Mouse (Mus musculus): ENCODE data around the gene Lap3.
A peak's percentile ranks its signal among the peaks of the same experiment; 100 is the strongest.

Lap3 gene

GRCm38 (mm10) chr5:45496479-45496878 is 3.3 kb downstream of the Lap3 start:
- DNase-seq: no peak

GRCm38 (mm10) chr5:45496930-45497550 is 3.9 kb downstream of the Lap3 start:
- no peak for DNase-seq

GRCm38 (mm10) chr5:45497564-45497963 is 4.4 kb downstream of the Lap3 start:
- DNase-seq: no peak

- DNase-seq: peak; percentile 21
These were observed 16.9 kb downstream of the Lap3 start for GRCm38 (mm10) chr5:45510071-45510470.

GRCm38 (mm10) chr5:45512908-45513307 is 19.7 kb downstream of the Lap3 start:
- DNase-seq: no peak

- DNase-seq: no peak
These were observed 20.3 kb downstream of the Lap3 start for GRCm38 (mm10) chr5:45513511-45513910.

GRCm38 (mm10) chr5:45514599-45514998 is 21.4 kb downstream of the Lap3 start:
- no peak for DNase-seq

- DNase-seq: no peak
These were observed 22.1 kb downstream of the Lap3 start for GRCm38 (mm10) chr5:45515151-45515743.

- DNase-seq: peak; percentile 95
These were observed 27.0 kb downstream of the Lap3 start, which contains the start of gene Med28 for GRCm38 (mm10) chr5:45519960-45520808. Med28 (plus strand) TSS chr5:45520229.

- no peak for DNase-seq
These were observed 27.6 kb downstream of the Lap3 start for GRCm38 (mm10) chr5:45520809-45521110.

GRCm38 (mm10) chr5:45521601-45522000 is 28.4 kb downstream of the Lap3 start:
- no peak for DNase-seq

GRCm38 (mm10) chr5:45525101-45525500 is 31.9 kb downstream of the Lap3 start:
- DNase-seq: no peak

GRCm38 (mm10) chr5:45526338-45526737 is 33.2 kb downstream of the Lap3 start:
- no peak for DNase-seq

- no peak for DNase-seq
These were observed 36.5 kb downstream of the Lap3 start for GRCm38 (mm10) chr5:45529696-45530095.

- peak; percentile 73 for DNase-seq
These were observed 41.3 kb downstream of the Lap3 start for GRCm38 (mm10) chr5:45534319-45535098.

GRCm38 (mm10) chr5:45535177-45535576 is 42.0 kb downstream of the Lap3 start:
- no peak for DNase-seq

GRCm38 (mm10) chr5:45539502-45539901 is 46.3 kb downstream of the Lap3 start:
- DNase-seq: no peak

- DNase-seq: no peak
These were observed 50.2 kb downstream of the Lap3 start for GRCm38 (mm10) chr5:45543374-45543773.

- DNase-seq: no peak
These were observed 56.4 kb downstream of the Lap3 start for GRCm38 (mm10) chr5:45549586-45549985.
